Mouse (Mus musculus) MEL (cell line): Measurements from ENCODE around the gene Lrrc72. TPM values are rescaled to one million over a fixed set of nuclear protein-coding genes. Genes with fewer than 3 reads are reported as not detected.

ENCODE experiments used
- DNase-seq: peaks from one replicate; pipeline ENCODE4 v3.0.0; 2011; ENCODE audit warnings: low read depth, low spot score
- H3K27ac ChIP-seq: 2 replicates; pipeline ENCODE4 v1.5.1; 2012; ENCODE audit warnings: low read depth, mild to moderate bottlenecking, control low read depth, low read length, moderate library complexity; ENCODE audit not compliant: control insufficient read depth
- H3K27me3 ChIP-seq, 2 experiments: fragments of 150-350 bp in 1 of 2; sonication (generic) in 1 of 2; 2 replicates each; pipeline ENCODE4 v1.6.1; 2012; ENCODE audit warnings: low read length in 2 of 2, mild to moderate bottlenecking in 2 of 2, improper control_type of control experiment in 1 of 2, moderate library complexity in 1 of 2; ENCODE audit not compliant: insufficient read depth in 2 of 2, control insufficient read depth in 1 of 2
- H3K36me3 ChIP-seq, 2 experiments: 2 replicates each; pipeline ENCODE4 v1.6.1; 2012 to 2014; ENCODE audit warnings: low read length in 2 of 2, improper control_type of control experiment in 1 of 2, inconsistent platforms in 1 of 2, mild to moderate bottlenecking in 1 of 2; ENCODE audit not compliant: insufficient read depth in 2 of 2, control insufficient read depth in 1 of 2
- H3K4me1 ChIP-seq, 2 experiments: fragments of 150-350 bp in 1 of 2; sonication (generic) in 1 of 2; 2 replicates each; pipeline ENCODE4 v1.6.1; 2012; ENCODE audit warnings: low read length in 2 of 2, improper control_type of control experiment in 1 of 2, mild to moderate bottlenecking in 1 of 2; ENCODE audit not compliant: insufficient read depth in 2 of 2, control insufficient read depth in 1 of 2
- H3K4me3 ChIP-seq, 2 experiments: fragments of 150-350 bp in 1 of 2; sonication (generic) in 1 of 2; 2 replicates each; pipeline ENCODE4 v1.5.1; 2012; ENCODE audit warnings: low read depth in 2 of 2, low read length in 2 of 2, mild to moderate bottlenecking in 2 of 2, moderate library complexity in 2 of 2, control low read depth in 1 of 2, improper control_type of control experiment in 1 of 2; ENCODE audit not compliant: control insufficient read depth in 1 of 2, insufficient read depth in 1 of 2
- H3K79me2 ChIP-seq: 2 replicates; pipeline ENCODE4 v1.6.1; 2012; ENCODE audit warnings: mild to moderate bottlenecking, low read length, moderate library complexity; ENCODE audit not compliant: control insufficient read depth, poor library complexity, insufficient read depth
- H3K9ac ChIP-seq: 2 replicates; pipeline ENCODE4 v1.6.1; 2012; ENCODE audit warnings: low read depth, mild to moderate bottlenecking, control low read depth, low read length, moderate library complexity; ENCODE audit not compliant: control insufficient read depth, poor library complexity, severe bottlenecking
- H3K9me3 ChIP-seq: fragments of 150-350 bp; sonication (generic); replicated peaks from 2 replicates; pipeline ENCODE4 v1.6.1; 2012; ENCODE audit warnings: mild to moderate bottlenecking, low read length, improper control_type of control experiment, moderate library complexity; ENCODE audit not compliant: insufficient read depth
- CHD1 ChIP-seq: IDR thresholded peaks from 2 replicates; pipeline ENCODE4 v1.6.1; 2012; ENCODE audit warnings: low read depth, mild to moderate bottlenecking, inconsistent platforms, low read length, improper control_type of control experiment
- CHD2 ChIP-seq: IDR thresholded peaks from 2 replicates; pipeline ENCODE4 v1.6.1; 2011; ENCODE audit warnings: low read length, improper control_type of control experiment
- CTCF ChIP-seq, 3 experiments: IDR thresholded peaks in 2 of 3; conservative IDR thresholded peaks in 1 of 3; 2 replicates each; pipeline ENCODE4 v1.5.1; 2011 to 2012; ENCODE audit warnings: low read length in 3 of 3, low read depth in 2 of 3, mild to moderate bottlenecking in 2 of 3, improper control_type of control experiment in 1 of 3, inconsistent platforms in 1 of 3, mixed read lengths in 1 of 3, moderate library complexity in 1 of 3; ENCODE audit not compliant: control insufficient read depth in 1 of 3, insufficient read depth in 1 of 3, poor library complexity in 1 of 3, severe bottlenecking in 1 of 3
- E2F4 ChIP-seq: IDR thresholded peaks from 2 replicates; pipeline ENCODE4 v1.6.1; 2011; ENCODE audit warnings: low read depth, low read length, improper control_type of control experiment, borderline replicate concordance
- ELF1 ChIP-seq: IDR thresholded peaks from 2 replicates; pipeline ENCODE4 v1.6.1; 2014; ENCODE audit warnings: low read depth, mild to moderate bottlenecking, inconsistent platforms, low read length, improper control_type of control experiment, moderate library complexity
- ETS1 ChIP-seq: IDR thresholded peaks from 2 replicates; pipeline ENCODE4 v1.6.1; 2012; ENCODE audit warnings: low read depth, mild to moderate bottlenecking, inconsistent platforms, low read length, improper control_type of control experiment, moderate library complexity
- GABPA ChIP-seq: IDR thresholded peaks from 2 replicates; pipeline ENCODE4 v1.6.1; 2012; ENCODE audit warnings: low read depth, mild to moderate bottlenecking, inconsistent platforms, low read length, improper control_type of control experiment, moderate library complexity
- GATA1 ChIP-seq: IDR thresholded peaks from 2 replicates; pipeline ENCODE4 v1.6.1; 2011; ENCODE audit warnings: low read depth, low read length, improper control_type of control experiment
- KAT2A ChIP-seq: conservative IDR thresholded peaks from 2 replicates; pipeline ENCODE4 v1.6.1; 2012; ENCODE audit warnings: low read depth, low read length, improper control_type of control experiment, inconsistent platforms
- MAFK ChIP-seq: IDR thresholded peaks from 2 replicates; pipeline ENCODE4 v1.6.1; 2011; ENCODE audit warnings: low read depth, mild to moderate bottlenecking, low read length, improper control_type of control experiment, borderline replicate concordance
- MAX ChIP-seq: IDR thresholded peaks from 2 replicates; pipeline ENCODE4 v1.6.1; 2011; ENCODE audit warnings: low read length, improper control_type of control experiment
- MAZ ChIP-seq: IDR thresholded peaks from 2 replicates; pipeline ENCODE4 v1.6.1; 2012; ENCODE audit warnings: low read depth, mild to moderate bottlenecking, inconsistent platforms, low read length, improper control_type of control experiment
- MEF2A ChIP-seq: IDR thresholded peaks from 2 replicates; pipeline ENCODE4 v1.6.1; 2014; ENCODE audit warnings: low read depth, mild to moderate bottlenecking, inconsistent platforms, low read length, improper control_type of control experiment; ENCODE audit not compliant: poor library complexity, insufficient replicate concordance, severe bottlenecking; ENCODE audit errors: extremely low read depth
- MYB ChIP-seq: IDR thresholded peaks from 2 replicates; pipeline ENCODE4 v1.6.1; 2011; ENCODE audit warnings: mild to moderate bottlenecking, low read depth, low read length, improper control_type of control experiment
- NRF1 ChIP-seq: IDR thresholded peaks from 2 replicates; pipeline ENCODE4 v1.6.1; 2014; ENCODE audit warnings: low read depth, mild to moderate bottlenecking, inconsistent platforms, low read length, improper control_type of control experiment, moderate library complexity; ENCODE audit not compliant: poor library complexity, insufficient read depth, severe bottlenecking
- POLR2A ChIP-seq, 2 experiments: IDR thresholded peaks; 2 replicates each; pipeline ENCODE4 v1.6.1; 2011 to 2012; ENCODE audit warnings: low read length in 2 of 2, mild to moderate bottlenecking in 2 of 2, control low read depth in 1 of 2, improper control_type of control experiment in 1 of 2, low read depth in 1 of 2, moderate library complexity in 1 of 2; ENCODE audit not compliant: control insufficient read depth in 1 of 2, insufficient read depth in 1 of 2, poor library complexity in 1 of 2
- POLR2AphosphoS2 ChIP-seq: IDR thresholded peaks from 2 replicates; pipeline ENCODE4 v1.6.1; 2011; ENCODE audit warnings: low read length, improper control_type of control experiment
- POLR2AphosphoS5 ChIP-seq: IDR thresholded peaks from 2 replicates; pipeline ENCODE4 v1.6.1; 2012; ENCODE audit warnings: low read depth, borderline replicate concordance, mild to moderate bottlenecking, inconsistent platforms, low read length, moderate library complexity, mixed read lengths
- RAD21 ChIP-seq: IDR thresholded peaks from 2 replicates; pipeline ENCODE4 v1.6.1; 2011; ENCODE audit warnings: mild to moderate bottlenecking, low read depth, low read length, improper control_type of control experiment
- RCOR1 ChIP-seq: IDR thresholded peaks from 2 replicates; pipeline ENCODE4 v1.6.1; 2012; ENCODE audit warnings: low read depth, mild to moderate bottlenecking, inconsistent platforms, low read length, improper control_type of control experiment
- SIN3A ChIP-seq: IDR thresholded peaks from 2 replicates; pipeline ENCODE4 v1.6.1; 2012; ENCODE audit warnings: low read length, improper control_type of control experiment, inconsistent platforms
- TBP ChIP-seq: IDR thresholded peaks from 2 replicates; pipeline ENCODE4 v1.8.0; 2011; ENCODE audit warnings: low read depth, low read length, improper control_type of control experiment
- TCF12 ChIP-seq: IDR thresholded peaks from 2 replicates; pipeline ENCODE4 v1.6.1; 2014; ENCODE audit warnings: low read depth, mild to moderate bottlenecking, inconsistent platforms, low read length, improper control_type of control experiment, moderate library complexity
- UBTF ChIP-seq: IDR thresholded peaks from 2 replicates; pipeline ENCODE4 v1.6.1; 2012; ENCODE audit warnings: low read depth, mild to moderate bottlenecking, inconsistent platforms, low read length, improper control_type of control experiment, moderate library complexity, borderline replicate concordance; ENCODE audit not compliant: insufficient read depth
- ZC3H11A ChIP-seq: IDR thresholded peaks from 2 replicates; pipeline ENCODE4 v1.6.1; 2012; ENCODE audit warnings: low read depth, mild to moderate bottlenecking, inconsistent platforms, low read length, improper control_type of control experiment
- ZKSCAN1 ChIP-seq: IDR thresholded peaks from 2 replicates; pipeline ENCODE4 v1.6.1; 2012; ENCODE audit warnings: low read depth, mild to moderate bottlenecking, inconsistent platforms, low read length, improper control_type of control experiment, moderate library complexity
- ZMIZ1 ChIP-seq: IDR thresholded peaks from 2 replicates; pipeline ENCODE4 v1.6.1; 2012; ENCODE audit warnings: low read depth, mild to moderate bottlenecking, inconsistent platforms, low read length, improper control_type of control experiment, moderate library complexity
- ZNF384 ChIP-seq: IDR thresholded peaks from 2 replicates; pipeline ENCODE4 v1.6.1; 2012; ENCODE audit warnings: low read depth, mild to moderate bottlenecking, inconsistent platforms, low read length, improper control_type of control experiment
- polyA plus RNA-seq, 2 experiments: library from polyadenylated mRNA; stranded (reverse) in 1 of 2; unstranded in 1 of 2; fragments of >175 nt in 1 of 2; fragments of >200 nt in 1 of 2; gene quantifications; 2 replicates each; pipeline versions ENCODE4 v1.2.1 to v1.2.4; 2012; ENCODE audit warnings: low replicate concordance in 2 of 2, low read depth in 1 of 2; ENCODE audit not compliant: insufficient read length in 2 of 2, insufficient read depth in 1 of 2, missing spikeins in 1 of 2
- total RNA-seq: library from RNA; depleted of rRNA; stranded (reverse); fragments of 300-350 nt; gene quantifications from 2 replicates; pipeline ENCODE4 v1.2.3, GENCODE M21; 2012

Gene Lrrc72
- total and polyA plus RNA-seq, 3 experiments, result not detected

DNA sequence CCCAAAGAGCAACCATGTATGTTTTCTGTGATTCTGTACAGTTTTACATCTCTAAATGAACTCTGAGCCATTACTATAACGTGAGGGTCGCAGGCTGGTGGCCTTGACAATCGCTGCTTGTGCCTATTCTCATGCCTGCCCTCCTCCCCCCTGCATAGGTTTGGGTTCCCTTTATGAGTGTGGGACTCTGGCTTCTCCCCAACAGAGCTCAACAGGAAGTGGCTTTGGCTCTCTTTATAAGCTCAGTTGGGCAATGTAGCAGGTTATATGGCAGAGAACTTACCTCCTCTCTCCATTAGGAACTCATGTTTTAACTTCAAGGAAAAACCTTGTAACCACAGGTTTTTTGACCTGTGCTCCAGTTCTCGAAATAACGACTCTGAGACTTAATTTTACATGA lies 62.9 kb downstream of the Lrrc72 start:
- no peaks in the 10 kb centered on the region for H3K9me3 ChIP-seq
- no peaks in the 10 kb centered on the region for H3K27me3 ChIP-seq
- H3K79me2 ChIP-seq, result no peaks in the 10 kb centered on the region
- no peak overlapping the region for H3K27ac ChIP-seq
- H3K4me3 ChIP-seq, result no peak overlapping the region
- DNase-seq, result peak; percentile 47
- H3K4me1 ChIP-seq, result peaks cover 0 to 4% of the 10 kb centered on the region in 2 experiments; a peak in 1 of 4 replicates
- TF ChIP-seq CHD2, result no peak
- TF ChIP-seq RCOR1, result no peak
- TF ChIP-seq ELF1, result peak; percentile 50; the same call in 1 of the 2 replicates
- TF ChIP-seq, all 39 proteins: peak for 1
- Histone ChIP-seq H3K9ac (no peak overlapping the region), H3K36me3 (peaks cover 0 to 2% of the 10 kb centered on the region in 2 experiments; a peak in 2 of 4 replicates)

DNA sequence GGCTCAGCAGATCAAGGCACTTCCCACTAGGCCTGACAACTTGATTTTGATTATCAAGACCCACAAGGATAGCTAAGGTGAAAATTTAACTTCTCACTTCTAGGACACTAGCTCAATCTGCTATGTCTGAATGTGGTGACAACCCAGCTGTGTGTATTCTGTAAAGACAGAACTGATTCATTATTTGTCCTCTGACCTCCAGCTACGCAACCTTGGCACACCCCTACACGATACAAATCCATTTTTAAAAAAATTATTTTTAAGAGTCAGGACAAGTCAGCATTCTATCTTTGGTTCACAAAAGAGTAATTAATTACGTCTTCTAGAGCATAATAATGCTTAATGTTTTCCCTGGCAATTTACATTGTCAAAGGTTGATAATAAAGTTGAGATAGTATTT lies 63.6 kb downstream of the Lrrc72 start:
- no peak for DNase-seq
- H3K36me3 ChIP-seq, result peaks cover 0 to 2% of the 10 kb centered on the region in 2 experiments; a peak in 2 of 4 replicates

DNA sequence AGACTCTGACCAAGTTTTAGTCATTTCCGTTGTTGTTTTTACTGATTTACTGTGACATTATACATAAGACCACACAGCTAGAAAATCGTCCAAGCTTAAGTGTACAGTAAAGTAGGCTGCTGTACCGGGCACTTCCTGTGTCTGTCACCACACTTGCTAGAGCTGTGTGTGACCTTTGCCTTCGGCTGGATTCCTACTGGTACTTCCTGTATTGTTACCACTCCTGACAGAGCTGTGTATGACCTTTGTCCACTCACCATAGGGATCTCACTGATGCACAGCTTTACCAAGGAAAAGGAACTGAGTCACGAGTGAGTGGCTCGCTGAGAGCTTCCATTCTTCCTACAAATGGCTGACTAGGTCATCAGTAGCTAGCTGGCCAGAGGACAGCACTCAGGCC lies 66.1 kb downstream of the Lrrc72 start:
- Histone ChIP-seq H3K4me3 (no peak overlapping the region), H3K27ac (no peak overlapping the region), H3K9ac (no peak overlapping the region), H3K9me3 (no peaks in the 10 kb centered on the region), H3K27me3 (no peaks in the 10 kb centered on the region), H3K36me3 (peaks cover 0 to 4% of the 10 kb centered on the region in 2 experiments; a peak in 2 of 4 replicates), H3K4me1 (peaks cover 0 to 4% of the 10 kb centered on the region in 2 experiments; a peak in 1 of 4 replicates), H3K79me2 (no peaks in the 10 kb centered on the region)
- no peak for DNase-seq
- no peak for TF ChIP-seq ZC3H11A
- no peak for TF ChIP-seq ZNF384
- TF ChIP-seq GABPA, result no peak
- TF ChIP-seq E2F4, result no peak
- no peak for TF ChIP-seq MYB
- TF ChIP-seq POLR2AphosphoS2, result no peak
- no peak for TF ChIP-seq NRF1
- no peak for TF ChIP-seq MEF2A
- no peak for TF ChIP-seq CTCF (IDR thresholded peaks at IDR 0.05 in 2 of 3, conservative IDR thresholded peaks at IDR 0.05 in 1 of 3; ENCODE audit: control insufficient read depth in 1 of 3, insufficient read depth in 1 of 3, low read depth in 2 of 3, low read length in 3 of 3, poor library complexity in 1 of 3, severe bottlenecking in 1 of 3)
- TF ChIP-seq POLR2AphosphoS5, result no peak
- TF ChIP-seq TBP, result no peak
- no peak for TF ChIP-seq TCF12
- TF ChIP-seq ZMIZ1, result no peak

More for the DNA sequence above, 63.6 kb downstream of the Lrrc72 start:
- Histone ChIP-seq H3K4me1 (peaks cover 0 to 4% of the 10 kb centered on the region in 2 experiments; a peak in 1 of 4 replicates), H3K9me3 (no peaks in the 10 kb centered on the region), H3K27ac (no peak overlapping the region), H3K4me3 (no peak overlapping the region), H3K79me2 (no peaks in the 10 kb centered on the region), H3K27me3 (no peaks in the 10 kb centered on the region), H3K9ac (no peak overlapping the region)
- TF ChIP-seq TBP (no peak), RAD21 (no peak), CTCF (IDR thresholded peaks at IDR 0.05 in 2 of 3, conservative IDR thresholded peaks at IDR 0.05 in 1 of 3; ENCODE audit: control insufficient read depth in 1 of 3, insufficient read depth in 1 of 3, low read depth in 2 of 3, low read length in 3 of 3, poor library complexity in 1 of 3, severe bottlenecking in 1 of 3) (no peak), TCF12 (no peak), MAFK (no peak), POLR2AphosphoS2 (no peak), MAZ (no peak), POLR2A (IDR thresholded peaks at IDR 0.05; ENCODE audit: control insufficient read depth in 1 of 2, insufficient read depth in 1 of 2, low read depth in 1 of 2, low read length in 2 of 2, poor library complexity in 1 of 2) (no peak), SIN3A (no peak), ZMIZ1 (no peak), ETS1 (no peak), CHD2 (no peak), MAX (no peak), ZKSCAN1 (no peak), UBTF (no peak), CHD1 (no peak), GATA1 (no peak), MYB (no peak), KAT2A (no peak)
